Mouse (Mus musculus) embryonic stem cell, embryonic (primary cell): Measurements from ENCODE around the gene Adamts18.

Source experiments
- CTCF ChIA-PET, 4 experiments: fragments of 300-600 bp in 2 of 4; fragments of 350-600 bp in 2 of 4; sonication (Branson Sonifier 250); formaldehyde crosslinking; loops; one replicate each; lab custom pipeline; 2022; ENCODE audit warnings: inconsistent platforms in 2 of 4; lab: Charles Lee
- POLR2A ChIA-PET, 4 experiments: fragments of 300-600 bp in 2 of 4; fragments of 350-600 bp in 2 of 4; sonication (Branson Sonifier 250); formaldehyde crosslinking; loops; one replicate each; lab custom pipeline; 2022; ENCODE audit warnings: antibody characterized with exemption in 4 of 4, inconsistent platforms in 1 of 4; lab: Charles Lee

The Adamts18 gene

GRCm38 (mm10) chr8:113848653-113849135 is at the start of gene Adamts18:
Gene Adamts18 (minus strand): TSS chr8:113848738.
- ChIA-PET CTCF (interaction anchor here in 3 of 4 experiments (0.6 to 1.2 kb wide), 10 partner anchors 10 to 184 kb away, joined by 3 to 5 read pairs (median 3); no protein-coding TSS in a partner anchor), POLR2A (interaction anchor here in 2 of 4 experiments (0.6 to 1.6 kb wide), 3 partner anchors 9 to 591 kb away, joined by 3 to 5 read pairs (median 3); partner anchors contain the start of gene Wwox (in 1 of the 2))

GRCm38 (mm10) chr8:113896446-113896845 is 47.9 kb upstream of the Adamts18 start:
- CTCF ChIA-PET, result no interaction called here
- POLR2A ChIA-PET, result no interaction called here

GRCm38 (mm10) chr8:113891376-113891775 is 42.8 kb upstream of the Adamts18 start:
- ChIA-PET POLR2A (no interaction called here), CTCF (no interaction called here)

- ChIA-PET POLR2A (no interaction called here), CTCF (no interaction called here)
Measured at GRCm38 (mm10) chr8:113886509-113886908, 38.0 kb upstream of the Adamts18 start.

- POLR2A ChIA-PET, result no interaction called here
- CTCF ChIA-PET, result no interaction called here
Measured at GRCm38 (mm10) chr8:113885101-113885500, 36.6 kb upstream of the Adamts18 start.

GRCm38 (mm10) chr8:113883994-113884393 is 35.5 kb upstream of the Adamts18 start:
- POLR2A ChIA-PET, result interaction anchor here in 2 of 4 experiments (0.6 kb wide), 2 partner anchors 63 to 158 kb away, joined by 3 read pairs; no protein-coding TSS in a partner anchor
- CTCF ChIA-PET, result no interaction called here

GRCm38 (mm10) chr8:113882558-113882957 is 34.0 kb upstream of the Adamts18 start:
- ChIA-PET CTCF (no interaction called here), POLR2A (no interaction called here)

- POLR2A ChIA-PET, result no interaction called here
- CTCF ChIA-PET, result interaction anchor here in 1 of 4 experiments (0.8 kb wide), 1 partner anchor 15 kb away, joined by 3 read pairs; no protein-coding TSS in a partner anchor
Measured at GRCm38 (mm10) chr8:113878411-113879006, 30.0 kb upstream of the Adamts18 start.

- CTCF ChIA-PET, result no interaction called here
- POLR2A ChIA-PET, result no interaction called here
Measured at GRCm38 (mm10) chr8:113873446-113874120, 25.0 kb upstream of the Adamts18 start.

- ChIA-PET CTCF (no interaction called here), POLR2A (interaction anchor here in 1 of 4 experiments (0.5 to 0.6 kb wide), 2 partner anchors 251 to 1609 kb away, joined by 3 to 4 read pairs; no protein-coding TSS in a partner anchor)
Measured at GRCm38 (mm10) chr8:113872436-113872835, 23.9 kb upstream of the Adamts18 start.

GRCm38 (mm10) chr8:113866530-113866929 is 18.0 kb upstream of the Adamts18 start:
- POLR2A ChIA-PET, result no interaction called here

GRCm38 (mm10) chr8:113865326-113866093 is 17.0 kb upstream of the Adamts18 start:
- ChIA-PET CTCF (no interaction called here), POLR2A (no interaction called here)

More at GRCm38 (mm10) chr8:113866530-113866929, 18.0 kb upstream of the Adamts18 start:
- CTCF ChIA-PET, result no interaction called here

GRCm38 (mm10) chr8:113859890-113860683 is 11.5 kb upstream of the Adamts18 start:
- CTCF ChIA-PET, result interaction anchor here in 1 of 4 experiments (0.6 kb wide), 2 partner anchors 249 to 507 kb away, joined by 3 read pairs; no protein-coding TSS in a partner anchor

GRCm38 (mm10) chr8:113858801-113859200 is 10.3 kb upstream of the Adamts18 start:
- POLR2A ChIA-PET, result no interaction called here
- CTCF ChIA-PET, result no interaction called here

More at GRCm38 (mm10) chr8:113859890-113860683, 11.5 kb upstream of the Adamts18 start:
- POLR2A ChIA-PET, result no interaction called here

- POLR2A ChIA-PET, result no interaction called here
- CTCF ChIA-PET, result no interaction called here
Measured at GRCm38 (mm10) chr8:113854622-113855293, 6.2 kb upstream of the Adamts18 start.

- ChIA-PET POLR2A (interaction anchor here in 1 of 4 experiments (0.5 kb wide), 1 partner anchor 297 kb away, joined by 3 read pairs; no protein-coding TSS in a partner anchor), CTCF (interaction anchor here in 1 of 4 experiments (1.9 kb wide), 1 partner anchor 189 kb away, joined by 7 read pairs; no protein-coding TSS in a partner anchor)
Measured at GRCm38 (mm10) chr8:113853714-113854113, 5.2 kb upstream of the Adamts18 start.

- ChIA-PET POLR2A (no interaction called here), CTCF (interaction anchor here in 3 of 4 experiments (0.6 to 1.9 kb wide), 5 partner anchors 128 to 306 kb away, joined by 3 to 7 read pairs (median 3); no protein-coding TSS in a partner anchor)
Measured at GRCm38 (mm10) chr8:113851655-113852054, 3.1 kb upstream of the Adamts18 start.
